Mouse (Mus musculus) bone marrow, adult 2 months (tissue): ENCODE measurements around the gene Tspan5.

Experiments used
- CTCF ChIP-seq: fragments of 200-500 bp; IDR thresholded peaks from 2 replicates; pipeline ENCODE4 v1.5.1; 2011; ENCODE audit warnings: low read length, control low read depth; ENCODE audit not compliant: control insufficient read depth, insufficient read depth
- POLR2A ChIP-seq: fragments of 200-500 bp; IDR thresholded peaks from 2 replicates; pipeline ENCODE4 v1.6.1; 2011; ENCODE audit warnings: low read depth, mild to moderate bottlenecking, control low read depth, low read length, borderline replicate concordance; ENCODE audit not compliant: control insufficient read depth

- TF ChIP-seq POLR2A, result no peak
- TF ChIP-seq CTCF, result no peak
These were observed 54.0 kb downstream of the Tspan5 start for GRCm38 (mm10) chr3:138795951-138796350.
